Mouse (Mus musculus): ENCODE measurements at regions not wholly inside any gene's neighbourhood (a gene's known extent, or its start where the extent isn't known, plus 50 kb on each side); places are given as distances from the start of the nearest gene placed in this dataset.

- DNase-seq = peak; percentile 43
Measured at GRCm38 (mm10) chr10:117940441-117941265, 94.8 kb upstream of the Rap1b start.

DNA sequence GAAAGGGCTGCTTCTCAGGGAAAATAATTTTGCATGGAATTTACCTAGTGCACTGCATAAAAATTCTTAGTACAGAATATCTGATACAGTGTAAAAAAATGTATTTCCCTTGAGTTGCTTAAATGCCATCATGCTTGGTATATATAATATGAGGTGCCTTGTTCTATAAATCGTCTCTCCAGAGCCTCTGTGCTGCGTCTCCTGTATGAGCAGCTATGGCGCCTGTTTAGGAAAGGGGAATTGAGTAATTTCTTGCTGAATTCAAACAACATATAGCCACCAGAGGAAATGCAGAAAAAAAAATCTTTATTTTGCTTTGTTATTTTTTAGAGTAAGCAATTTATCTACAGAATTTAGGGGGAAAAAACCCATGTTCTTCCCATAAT lies 95.4 kb upstream of the Rap1b start:
- no peak for DNase-seq

DNA sequence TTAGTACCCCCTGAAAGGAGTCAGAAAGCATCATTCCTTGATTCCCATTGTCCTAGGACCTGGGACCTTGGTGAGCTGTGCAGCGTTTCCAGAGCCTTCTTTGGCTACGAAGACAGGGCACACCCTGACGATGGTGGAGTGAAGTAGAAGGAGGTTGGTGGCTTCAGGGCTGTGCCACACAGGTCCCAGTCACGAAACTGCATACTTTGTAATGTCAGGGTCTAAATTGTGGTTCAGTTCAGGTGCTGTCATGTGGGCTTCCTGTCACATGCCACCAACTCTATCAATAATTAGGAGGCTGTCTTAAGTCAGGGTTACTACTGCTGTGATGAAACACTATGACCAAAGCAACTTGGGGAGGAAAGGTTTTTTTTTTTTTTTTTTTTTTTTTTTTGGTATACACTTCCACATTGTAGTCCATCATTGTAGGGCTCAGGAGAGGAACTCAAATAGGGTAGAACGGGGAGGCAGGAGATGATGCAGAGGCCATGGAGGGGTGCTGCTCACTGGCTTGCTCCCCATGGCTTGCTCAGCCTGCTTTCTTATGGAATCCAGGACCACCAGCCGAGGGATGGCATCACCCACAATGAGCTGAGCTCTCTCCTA lies 98.0 kb upstream of the Rap1b start:
- DNase-seq = no peak

GRCm38 (mm10) chr10:117947191-117947590 lies 101.4 kb upstream of the Rap1b start:
- no peak for DNase-seq

- no peak for DNase-seq
Measured at GRCm38 (mm10) chr10:117947911-117948310, 102.1 kb upstream of the Rap1b start.

DNA sequence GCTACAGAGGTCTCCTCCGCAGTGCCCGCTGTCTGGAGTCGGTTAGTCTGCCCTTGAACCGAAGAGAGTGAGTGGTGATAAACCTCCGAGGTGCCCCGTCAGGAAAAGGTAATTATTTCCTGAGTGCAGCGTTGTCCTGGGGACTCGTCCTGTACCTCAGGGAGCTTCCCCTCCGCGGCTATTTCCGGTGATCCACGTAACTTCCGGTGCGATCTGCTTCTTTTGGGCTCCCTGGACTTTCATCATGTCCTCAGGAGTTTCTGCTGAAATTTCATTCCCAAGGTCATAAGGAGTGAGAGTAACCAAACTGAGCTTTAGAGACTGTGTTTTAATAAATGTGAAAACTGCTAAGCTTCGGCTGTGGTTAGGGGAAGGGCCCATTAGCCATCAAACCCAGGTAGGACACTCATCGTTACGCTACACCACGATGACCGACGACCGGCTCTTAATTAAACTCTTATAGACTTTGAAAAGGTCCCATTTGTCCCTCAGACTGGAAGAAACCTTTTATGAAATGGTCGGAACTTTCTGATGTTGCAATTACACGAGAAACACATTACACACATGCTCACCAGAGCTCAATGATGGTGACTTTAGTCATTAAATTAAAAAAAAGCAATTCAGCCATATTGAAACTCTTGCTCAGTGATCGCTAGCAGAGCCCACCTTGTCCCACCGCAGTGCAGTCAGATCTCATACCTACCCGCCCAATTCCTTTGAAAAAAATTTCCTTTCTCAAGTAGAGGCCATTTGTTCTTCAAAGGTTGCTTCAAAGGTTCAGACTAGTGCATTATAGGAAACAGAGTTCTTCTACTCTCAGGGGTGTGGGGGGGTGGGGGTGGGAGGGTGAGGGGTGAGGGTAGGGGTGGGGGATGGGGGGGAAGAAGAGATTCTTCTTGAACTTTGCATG lies 106.5 kb upstream of the Rap1b start:
- DNase-seq = no peak

GRCm38 (mm10) chr10:117953026-117953711 lies 107.3 kb upstream of the Rap1b start:
- DNase-seq = no peak

- DNase-seq = no peak
Measured at GRCm38 (mm10) chr10:117956174-117956950, 110.5 kb upstream of the Rap1b start.

- no peak for DNase-seq
Measured at GRCm38 (mm10) chr10:117974706-117975105, 128.9 kb upstream of the Rap1b start.

DNA sequence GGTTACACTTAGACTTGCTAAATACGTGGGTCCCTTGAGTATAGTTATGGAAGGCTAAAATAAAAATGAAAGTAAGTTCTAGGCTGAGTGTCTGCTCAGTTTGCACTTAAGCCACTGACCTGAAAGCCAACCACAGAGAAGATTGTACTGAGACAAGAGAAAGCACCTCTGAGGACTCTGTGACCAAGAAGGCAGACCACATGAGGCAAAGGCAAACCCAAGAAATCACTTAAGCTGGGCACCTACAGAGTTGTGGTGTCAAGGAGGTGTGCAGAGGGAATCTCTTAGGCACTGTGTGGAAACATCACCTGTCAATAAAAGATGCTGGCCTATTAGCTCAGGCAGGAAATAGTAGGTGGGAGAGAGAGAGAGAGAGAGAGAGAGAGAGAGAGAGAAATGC lies 129.6 kb upstream of the Rap1b start:
- no peak for DNase-seq

DNA sequence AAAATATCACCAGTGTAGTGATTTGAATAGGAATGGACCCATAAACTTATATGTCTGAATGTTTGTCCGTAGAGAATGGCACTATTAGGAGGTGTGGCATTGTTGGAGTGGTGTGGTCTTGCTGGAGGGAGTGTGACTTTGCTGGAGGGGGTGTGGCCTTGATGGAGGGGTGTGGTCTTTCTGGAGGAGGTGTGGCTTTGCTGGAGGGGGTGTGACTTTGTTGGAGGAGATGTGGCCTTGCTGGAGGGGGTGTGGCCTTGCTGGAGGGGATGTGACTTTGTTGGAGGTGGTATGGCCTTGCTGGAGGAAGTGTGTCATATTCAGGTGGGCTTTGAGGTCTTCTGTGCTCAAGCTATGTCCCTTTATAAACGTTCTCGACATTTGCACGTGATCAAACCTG lies 133.3 kb upstream of the Rap1b start:
- no peak for DNase-seq

- peak; percentile 13 for DNase-seq
Measured at GRCm38 (mm10) chr10:117982611-117983210, 136.9 kb upstream of the Rap1b start.

- no peak for DNase-seq
Measured at GRCm38 (mm10) chr10:117983271-117983670, 137.4 kb upstream of the Rap1b start.

GRCm38 (mm10) chr10:117984784-117985602 lies 139.2 kb upstream of the Rap1b start:
- DNase-seq = no peak

DNA sequence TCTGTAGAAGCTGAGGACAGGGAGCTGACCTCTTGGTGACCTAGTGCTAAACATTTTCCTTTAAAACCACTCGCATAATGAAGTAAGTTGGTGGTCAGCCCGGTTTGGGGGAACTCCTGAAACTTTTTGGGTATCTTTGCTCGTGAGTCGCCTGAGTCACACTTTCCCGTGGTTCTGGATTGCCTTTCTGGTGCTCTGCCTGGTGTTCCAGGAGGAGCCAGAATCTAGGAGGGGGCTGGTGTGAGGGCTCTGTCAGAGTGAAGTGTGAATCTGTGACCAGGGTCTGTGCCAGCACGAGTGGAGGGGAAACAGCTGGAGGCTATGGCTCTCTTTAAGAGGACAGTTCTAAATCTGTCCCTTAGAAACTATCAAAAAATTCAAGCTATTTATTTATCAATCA lies 141.8 kb upstream of the Rap1b start:
- no peak for DNase-seq

- no peak for DNase-seq
Measured at GRCm38 (mm10) chr10:117988076-117988475, 142.2 kb upstream of the Rap1b start.

DNA sequence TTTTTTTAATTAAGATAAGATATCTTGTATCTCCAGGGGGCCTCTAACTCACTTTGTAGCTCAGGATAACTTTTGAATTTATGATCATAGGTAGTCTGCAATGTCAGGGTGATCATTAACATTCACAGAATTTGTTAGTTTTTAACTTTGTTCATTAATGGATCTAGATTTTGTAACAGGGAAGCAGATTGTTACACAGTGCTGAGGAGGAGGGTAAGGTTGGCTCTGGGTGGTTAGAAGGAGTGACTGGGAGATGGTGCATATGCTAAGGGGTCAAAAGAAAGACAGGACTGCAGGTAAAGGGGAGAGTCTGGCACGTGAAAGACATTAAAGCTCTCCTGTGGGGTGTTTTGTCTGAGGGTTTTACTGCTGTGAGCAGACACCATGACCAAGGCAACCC lies 145.3 kb upstream of the Rap1b start:
- DNase-seq = no peak

GRCm38 (mm10) chr10:117992317-117992716 lies 146.5 kb upstream of the Rap1b start:
- no peak for DNase-seq

- no peak for DNase-seq
Measured at GRCm38 (mm10) chr10:117993809-117994208, 147.8 kb upstream of the Mdm1 start.

GRCm38 (mm10) chr10:117994768-117995167 lies 146.8 kb upstream of the Mdm1 start:
- DNase-seq = no peak
